Mouse (Mus musculus) G1E (cell line): Measurements from ENCODE around the gene Gabpb2.

Experiments
- CTCF ChIP-seq: IDR thresholded peaks from 2 replicates; pipeline ENCODE4 v1.5.1; 2012; ENCODE audit warnings: low read depth, low read length, inconsistent platforms, mixed read lengths
- GATA1 ChIP-seq: IDR thresholded peaks from 2 replicates; pipeline ENCODE4 v1.6.1; 2012; ENCODE audit warnings: borderline replicate concordance, low read length, inconsistent platforms, mixed read lengths
- GATA2 ChIP-seq: IDR thresholded peaks from 2 replicates; pipeline ENCODE4 v1.6.1; 2012; ENCODE audit warnings: low read depth, low read length, inconsistent platforms, borderline replicate concordance
- POLR2AphosphoS5 ChIP-seq: IDR thresholded peaks from 2 replicates; pipeline ENCODE4 v1.6.1; 2012; ENCODE audit warnings: low read depth, low read length, inconsistent platforms; ENCODE audit not compliant: insufficient replicate concordance
- TAL1 ChIP-seq: conservative IDR thresholded peaks from 2 replicates; pipeline ENCODE4 v1.6.1; 2012; ENCODE audit warnings: low read depth, low read length, inconsistent platforms, mixed read lengths

DNA sequence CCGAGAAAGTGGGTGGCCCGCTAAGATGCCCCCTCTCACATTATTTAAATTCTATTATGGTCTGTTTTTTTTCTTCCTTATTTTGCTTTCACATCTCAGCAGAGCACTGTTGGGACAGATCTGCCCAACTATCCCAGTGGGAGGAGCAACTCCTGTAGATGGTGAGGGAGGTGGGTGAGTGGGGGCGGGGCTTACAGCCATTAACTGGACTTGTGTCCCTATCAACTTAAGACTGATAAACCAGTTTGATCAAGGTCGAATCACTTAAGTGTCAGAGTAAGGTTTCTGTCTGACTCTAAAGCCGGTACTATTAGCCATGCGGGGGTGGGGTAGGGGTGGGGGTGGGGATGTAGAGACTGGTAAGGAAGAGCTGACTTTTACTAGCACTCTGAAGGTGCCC lies 82.7 kb downstream of the Gabpb2 start:
- TF ChIP-seq CTCF (no peak), GATA1 (no peak), POLR2AphosphoS5 (no peak), TAL1 (no peak), GATA2 (no peak)
